Mouse (Mus musculus) left cerebral cortex, postnatal 4 days (tissue): Measurements from ENCODE around the gene 2900011O08Rik. TPM values are rescaled to one million over a fixed set of nuclear protein-coding genes. Genes with fewer than 3 reads are reported as not detected.
A peak's percentile ranks its signal among the peaks of the same experiment; 100 is the strongest.

ENCODE experiments used
- DNase-seq: peaks from one replicate; pipeline ENCODE4 v3.0.0-alpha.2; 2022
- intact Hi-C: fragments of 180-260 bp; cut with DNase I; formaldehyde crosslinking; loops from one replicate; pipeline ENCODE4 v1.15.1; 2025
- total RNA-seq, 2 experiments: library from RNA; stranded (reverse); gene quantifications; 2 replicates each; pipeline ENCODE4 v1.2.3; 2021

Gene 2900011O08Rik
- total RNA-seq, 2 experiments from 2014 or later: 246 to 247 TPM

DNA sequence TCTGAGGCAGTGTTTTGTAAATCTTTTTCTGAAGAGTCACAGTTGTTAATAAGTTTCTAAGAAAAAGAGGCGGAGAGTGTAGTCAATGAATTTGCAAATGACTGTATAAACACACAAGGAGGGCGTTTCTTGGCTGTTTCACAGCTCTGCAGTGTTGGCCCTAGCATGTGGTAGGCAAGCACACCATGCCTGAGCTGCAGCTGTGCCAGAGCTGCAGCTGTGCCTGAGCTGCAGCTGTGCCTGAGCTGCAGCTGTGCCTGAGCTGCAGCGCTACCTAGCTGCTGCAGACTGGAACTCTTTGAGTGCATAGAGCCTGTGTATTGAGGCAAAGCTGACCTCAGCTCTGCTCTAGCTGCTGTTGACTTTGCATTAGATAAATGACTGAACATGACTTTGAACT lies 17.8 kb downstream of the 2900011O08Rik start:
- intact Hi-C loops: no loop called here
- DNase-seq: no peak

DNA sequence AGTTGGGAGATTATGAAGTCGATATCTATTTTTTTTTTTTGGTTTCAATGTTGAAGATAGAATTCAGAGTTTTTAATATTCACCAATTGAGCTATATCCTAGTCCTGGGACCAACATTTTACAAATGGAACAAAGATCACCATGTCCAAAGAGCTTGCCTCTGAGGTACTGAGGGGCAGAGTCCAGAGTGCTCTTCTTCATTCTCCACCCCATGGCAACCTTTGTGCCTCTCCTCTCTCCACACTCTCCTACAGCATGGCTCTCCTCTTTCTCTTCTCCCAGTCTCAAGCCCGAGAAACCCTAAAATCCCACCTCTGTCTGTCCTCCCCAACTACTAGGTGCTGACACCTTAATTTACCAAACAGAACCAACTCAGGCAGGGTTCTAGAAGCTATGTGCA lies 18.3 kb downstream of the 2900011O08Rik start:
- DNase-seq: no peak
- intact Hi-C loops: no loop called here

DNA sequence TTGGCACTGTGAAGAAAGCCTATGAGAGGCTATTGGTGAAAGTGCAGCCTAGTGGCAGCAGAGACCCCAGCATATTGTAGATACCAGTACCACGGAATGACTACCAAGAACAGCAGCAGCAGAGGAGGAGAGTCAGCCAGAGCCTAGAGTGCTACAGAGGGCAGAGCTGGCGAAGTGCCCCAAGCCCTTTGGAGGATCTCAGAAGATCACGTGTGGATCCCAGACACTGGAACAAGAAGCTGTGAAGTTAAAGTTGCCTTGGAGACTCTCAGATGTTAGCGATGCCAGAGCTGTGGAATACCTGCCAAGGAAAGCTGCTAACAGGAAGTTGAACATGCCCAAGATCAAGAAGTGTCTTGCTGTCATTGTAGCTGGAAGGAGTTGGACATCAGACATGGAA lies 18.9 kb downstream of the 2900011O08Rik start:
- DNase-seq: peak; percentile 16

DNA sequence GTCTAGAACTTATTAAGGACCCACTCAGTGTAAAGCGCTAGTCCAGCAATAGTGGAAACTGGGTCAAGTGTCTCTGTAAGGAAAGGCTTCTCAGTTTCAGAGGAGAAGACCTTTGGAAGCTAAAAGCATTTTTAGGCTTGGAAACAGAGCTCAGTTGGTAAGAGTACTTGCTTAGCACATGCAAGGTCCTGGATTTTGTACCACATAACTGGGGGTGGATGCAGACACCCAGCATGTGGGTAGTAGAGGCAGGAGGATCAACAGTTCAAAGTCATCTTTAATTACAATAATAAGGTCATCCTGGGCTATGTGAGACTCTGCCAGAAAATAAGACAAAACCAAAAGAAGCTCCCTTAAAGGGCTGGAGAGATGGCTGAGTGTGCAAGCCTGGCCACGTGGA lies 21.7 kb downstream of the 2900011O08Rik start:
- no peak for DNase-seq
- intact Hi-C loops: no loop called here

More for the DNA sequence above, 18.9 kb downstream of the 2900011O08Rik start:
- intact Hi-C loops: no loop called here

DNA sequence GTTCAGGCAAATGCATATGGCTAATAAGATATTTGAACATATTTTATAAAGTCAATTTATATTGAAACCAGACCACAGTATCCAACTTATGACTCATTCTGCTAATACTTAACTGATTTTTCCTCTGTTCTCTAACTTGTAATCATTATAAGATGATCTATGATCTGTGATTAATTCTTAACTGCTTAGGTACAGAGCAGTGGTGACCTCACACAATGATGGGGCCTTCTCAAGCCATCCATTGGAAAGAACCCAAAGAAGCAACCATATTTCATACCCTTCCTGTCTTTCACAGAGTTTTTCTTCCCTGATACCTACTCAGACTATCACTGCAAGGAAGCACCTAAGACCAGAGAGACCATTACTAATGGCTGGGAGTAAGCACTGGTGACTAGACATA lies 22.3 kb downstream of the 2900011O08Rik start:
- intact Hi-C loops: no loop called here

DNA sequence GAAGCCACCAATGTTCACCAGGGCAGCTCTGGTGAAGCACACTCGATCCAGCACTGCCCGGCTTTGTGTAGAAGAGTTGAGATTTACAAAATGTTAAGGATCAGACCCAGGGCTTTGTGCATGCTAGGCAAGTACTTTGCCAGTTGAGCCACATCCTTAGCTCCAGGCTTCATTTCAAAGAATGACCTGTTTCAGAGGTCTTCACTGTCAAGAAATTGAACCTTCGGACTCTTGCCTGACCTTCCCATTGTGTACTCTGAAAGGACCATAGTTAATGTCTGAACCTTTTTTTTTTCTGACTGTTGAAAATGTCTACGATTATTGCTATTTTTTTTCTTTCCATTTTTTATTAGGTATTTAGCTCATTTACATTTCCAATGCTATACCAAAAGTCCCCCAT lies 23.6 kb downstream of the 2900011O08Rik start:
- DNase-seq: no peak
- intact Hi-C loops: no loop called here

More for the DNA sequence above, 22.3 kb downstream of the 2900011O08Rik start:
- no peak for DNase-seq

DNA sequence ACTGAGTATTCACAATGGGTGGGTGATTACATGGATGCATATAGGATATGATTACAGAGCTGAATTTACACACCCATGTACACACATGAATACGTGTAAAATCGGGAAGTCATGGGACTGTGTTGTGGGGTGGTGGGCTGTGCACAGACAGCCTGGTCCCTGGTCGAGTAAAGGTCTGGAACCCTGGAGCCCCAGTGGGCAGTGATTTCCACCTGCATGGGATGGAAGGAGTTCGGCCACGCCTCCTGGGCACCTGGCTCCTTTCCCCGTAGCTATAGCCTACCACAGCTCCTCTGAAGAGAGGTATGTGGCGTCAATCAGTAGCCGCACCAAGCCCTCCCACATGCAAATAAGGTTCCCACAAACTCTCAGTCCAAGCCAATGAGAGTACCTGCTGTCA lies 30.9 kb downstream of the 2900011O08Rik start:
- DNase-seq: no peak
- intact Hi-C loops: no loop called here

DNA sequence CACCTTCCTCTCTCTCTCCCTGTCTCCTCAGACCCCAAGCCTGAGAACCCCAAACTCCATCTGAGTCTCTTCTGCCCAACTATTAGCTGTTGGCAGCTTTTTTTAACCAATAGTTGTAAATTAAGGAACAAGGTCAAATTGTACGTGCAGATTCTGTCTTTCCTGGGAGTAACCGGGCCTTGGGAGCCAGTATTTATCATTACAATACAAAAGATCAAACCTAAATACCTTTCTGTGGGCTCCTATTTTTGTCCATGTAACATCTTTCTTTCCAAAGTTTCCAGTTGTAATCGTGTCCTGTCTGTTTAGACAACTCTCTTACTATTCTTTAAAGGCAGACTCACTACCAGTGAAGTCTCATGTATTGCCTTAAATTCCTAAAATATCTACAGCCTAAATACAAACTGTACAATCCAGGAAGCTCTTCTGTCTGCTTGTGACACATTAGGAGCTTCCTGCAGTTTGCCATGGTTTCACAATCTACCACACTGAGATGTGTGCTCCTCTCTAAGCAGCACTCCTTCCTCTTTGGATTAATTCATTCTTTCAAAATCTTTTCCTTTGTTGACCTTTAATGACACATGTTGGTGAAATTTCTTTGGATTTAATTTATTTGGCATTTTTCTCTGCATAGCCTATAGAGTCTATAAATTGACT lies 34.9 kb downstream of the 2900011O08Rik start:
- intact Hi-C loops: no loop called here
- DNase-seq: no peak

DNA sequence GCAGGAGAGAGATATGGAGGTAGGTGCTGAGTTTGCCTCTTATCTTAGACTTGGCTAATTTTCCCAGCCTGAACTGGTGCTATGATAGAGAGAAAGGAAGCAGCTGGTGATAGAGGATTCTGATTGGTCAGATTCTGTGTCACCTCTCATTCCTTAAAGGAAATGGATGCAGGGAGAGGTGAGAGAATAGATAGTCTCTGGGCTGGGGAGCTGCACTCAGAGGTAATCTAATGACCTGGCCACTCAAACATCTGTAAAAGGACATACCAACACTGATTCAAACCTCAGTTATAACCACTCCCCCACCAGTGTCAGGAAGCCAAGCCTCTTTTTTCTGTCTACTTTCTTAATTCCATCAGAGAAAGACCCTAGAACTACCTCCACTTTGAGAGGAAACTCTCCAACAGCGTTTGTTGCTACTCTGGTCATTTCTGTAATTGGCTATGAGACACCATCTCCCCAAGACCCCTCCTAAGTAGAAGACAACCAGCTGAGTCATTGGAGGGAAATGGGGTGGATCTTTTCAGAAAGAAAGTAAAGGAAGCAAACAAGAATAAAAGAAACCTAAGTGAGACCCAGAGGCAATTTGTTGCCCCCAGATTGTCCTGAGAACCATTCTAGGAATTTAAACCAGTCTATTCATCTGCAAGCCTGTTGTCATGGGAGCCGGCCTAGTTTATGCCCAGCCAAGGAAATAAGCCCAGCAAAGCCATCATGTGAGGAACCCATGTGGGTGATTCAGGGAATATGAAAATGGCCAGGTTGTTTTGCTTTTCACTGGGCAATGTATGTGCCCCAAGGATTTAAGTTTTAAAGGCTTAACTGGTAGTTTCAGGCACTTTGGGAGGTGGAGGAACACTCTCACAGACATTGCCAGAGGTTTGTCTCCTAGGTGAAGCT lies 38.9 kb downstream of the 2900011O08Rik start:
- DNase-seq: no peak
- intact Hi-C loops: no loop called here

DNA sequence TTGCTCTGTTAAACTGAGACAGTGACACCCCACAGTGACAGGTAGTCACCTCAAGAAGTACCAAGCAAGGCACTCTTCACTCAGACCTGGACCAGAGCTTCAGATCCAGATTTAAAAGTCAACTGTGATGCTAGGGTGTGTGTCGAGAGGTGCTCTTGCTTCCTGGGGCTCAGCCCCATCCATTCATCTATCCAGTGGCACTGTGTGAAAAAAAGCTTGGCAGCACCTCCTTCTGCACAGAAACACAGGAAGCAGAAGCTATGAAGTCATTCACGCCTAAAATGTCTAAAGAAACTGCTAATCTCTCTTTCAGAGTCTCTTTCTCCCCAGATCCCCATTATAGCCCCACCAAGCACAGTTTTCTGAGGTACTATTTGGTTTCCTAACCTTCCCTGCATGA lies 42.7 kb downstream of the 2900011O08Rik start:
- no peak for DNase-seq
- intact Hi-C loops: no loop called here

DNA sequence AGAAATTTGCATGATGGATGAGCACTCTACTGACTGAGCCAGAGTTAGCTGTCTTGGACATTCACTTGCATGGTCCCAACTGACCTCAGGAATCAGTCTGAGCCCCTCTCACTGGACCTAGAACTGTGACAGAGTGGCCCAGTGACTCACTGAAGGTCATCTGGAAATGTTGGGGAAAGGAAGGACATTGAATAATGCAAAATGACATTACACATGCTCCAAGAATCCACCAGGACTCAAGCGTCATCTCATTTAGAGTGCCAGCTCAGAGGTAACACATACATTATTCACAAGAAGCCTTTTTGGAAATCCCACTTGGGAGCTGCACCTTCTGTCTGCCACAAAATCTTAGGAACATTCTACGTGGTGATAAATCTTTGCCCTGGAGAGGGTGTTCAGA lies 43.4 kb downstream of the 2900011O08Rik start:
- intact Hi-C loops: no loop called here
- DNase-seq: no peak

DNA sequence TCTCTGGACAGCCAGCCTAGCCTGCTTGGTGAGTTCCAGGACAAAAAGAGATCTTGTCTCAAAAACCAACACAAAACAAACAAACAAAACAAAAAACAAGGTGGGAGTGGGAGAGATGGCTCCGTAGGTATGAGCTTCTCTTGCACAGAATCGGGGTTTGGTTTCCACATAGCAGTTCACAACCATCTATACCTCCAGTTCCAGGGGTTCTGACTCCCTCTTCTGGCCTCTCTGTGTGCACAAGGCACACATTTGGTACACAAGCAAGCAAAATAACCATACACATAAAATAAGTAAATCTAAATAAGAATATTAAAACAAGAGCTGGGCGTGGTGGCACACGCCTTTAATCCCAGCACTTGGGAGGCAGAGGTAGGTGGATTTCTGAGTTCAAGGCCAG lies 44.2 kb downstream of the 2900011O08Rik start:
- intact Hi-C loops: no loop called here
- DNase-seq: no peak

DNA sequence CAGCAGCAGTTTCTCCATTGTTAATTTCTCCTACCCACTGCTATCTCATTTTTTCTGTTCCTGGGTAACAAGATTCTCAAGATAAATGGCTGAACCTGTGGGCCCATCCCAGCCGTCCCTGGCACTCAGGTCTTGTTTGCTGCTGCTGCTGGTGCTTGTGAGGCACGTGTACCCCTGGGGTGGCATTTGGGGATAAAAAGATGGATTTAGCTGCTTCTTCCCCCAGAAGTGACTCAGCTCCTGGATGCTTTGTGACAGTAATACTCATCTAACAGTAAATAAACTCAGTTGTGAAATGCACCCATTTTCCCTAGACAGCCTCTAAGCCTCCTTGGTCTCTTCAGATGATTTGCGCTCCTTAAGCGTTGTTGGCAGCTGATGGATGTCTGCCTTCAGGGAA lies 46.7 kb downstream of the 2900011O08Rik start:
- intact Hi-C loops: no loop called here
- no peak for DNase-seq

DNA sequence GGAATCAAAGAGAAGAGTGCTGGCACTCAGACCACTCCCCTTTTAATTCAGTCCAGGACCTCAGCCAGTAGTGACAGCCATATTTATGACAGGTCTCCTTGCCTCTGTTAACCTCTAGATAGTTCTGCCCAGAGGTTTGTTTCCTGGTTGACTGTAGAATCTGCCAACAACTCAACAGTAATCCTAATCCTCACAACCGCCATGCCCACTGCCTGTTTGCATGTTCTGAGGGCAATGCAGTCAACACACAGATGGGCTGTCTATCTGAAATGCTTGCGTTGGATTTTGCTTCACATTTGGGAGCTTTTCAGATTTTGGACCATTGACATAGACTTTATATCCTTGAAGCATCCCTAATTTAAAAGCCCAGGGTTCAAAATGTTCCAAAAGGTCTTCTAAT lies 56.0 kb downstream of the 2900011O08Rik start:
- intact Hi-C loops: no loop called here
- DNase-seq: no peak

DNA sequence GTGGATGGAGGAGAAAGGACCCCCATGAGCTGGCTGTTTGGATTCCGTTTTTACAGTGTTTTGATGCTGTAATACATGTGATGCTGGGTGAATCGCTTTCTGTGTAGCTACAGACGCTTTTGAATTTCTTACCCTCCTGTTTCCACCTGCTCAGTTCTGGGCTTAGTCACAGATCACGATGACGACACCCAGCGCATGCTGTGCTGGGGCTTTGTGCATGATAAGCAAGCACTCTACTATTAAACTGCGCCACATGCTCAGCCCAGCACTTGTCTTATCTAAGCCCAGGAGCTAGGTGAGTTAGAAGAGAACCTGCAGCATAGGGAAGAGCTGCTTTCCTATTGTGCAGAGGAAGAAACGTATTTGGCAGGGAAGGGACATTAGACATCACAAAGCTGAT lies 58.3 kb downstream of the 2900011O08Rik start:
- no peak for DNase-seq
- intact Hi-C loops: no loop called here

DNA sequence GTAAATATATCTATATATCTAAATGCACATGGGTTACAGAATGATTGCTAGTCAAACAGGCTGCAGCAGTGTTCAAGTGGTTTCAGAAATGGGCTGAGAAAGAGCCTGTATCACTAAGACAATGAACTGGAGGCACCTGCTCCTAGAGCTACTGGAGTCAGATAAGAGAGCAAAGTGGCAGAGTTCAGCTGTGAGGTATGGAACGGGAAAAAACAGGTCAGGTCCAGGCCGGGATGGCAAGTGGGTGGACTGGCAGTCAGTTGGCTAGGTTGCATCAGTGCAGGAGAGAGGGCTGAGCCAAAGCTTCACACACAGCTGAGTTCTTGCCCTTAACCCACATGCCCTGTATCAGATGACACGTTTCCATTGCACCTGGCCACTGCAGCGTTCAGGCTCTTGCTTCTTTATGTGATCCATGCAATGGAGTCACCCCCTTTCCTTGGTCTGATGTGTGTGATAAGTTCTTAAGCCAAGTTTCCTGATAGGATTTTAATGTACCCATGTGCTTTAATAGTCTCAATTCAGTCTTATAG lies 59.9 kb downstream of the 2900011O08Rik start:
- DNase-seq: no peak
- intact Hi-C loops: no loop called here

DNA sequence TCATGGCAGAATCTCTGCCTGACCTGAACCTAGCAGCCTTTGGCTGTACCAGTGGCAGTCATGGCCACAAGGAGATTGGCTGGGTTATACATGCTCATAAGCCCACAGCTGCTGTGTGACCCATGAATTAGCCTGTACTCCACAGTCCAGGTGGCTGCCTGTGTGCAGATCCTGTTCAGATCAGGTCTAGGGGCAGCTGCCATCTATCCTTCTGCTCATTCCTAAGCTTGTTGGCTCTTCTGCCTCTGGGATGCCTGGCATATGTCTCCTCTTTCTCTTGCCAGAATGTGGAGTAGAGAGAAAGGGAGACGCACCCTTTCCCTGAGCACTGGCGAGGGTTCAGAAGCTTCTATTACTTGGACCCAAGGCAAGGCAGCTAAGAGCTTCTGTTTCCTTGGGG lies 65.8 kb downstream of the 2900011O08Rik start:
- DNase-seq: peak; percentile 27
- intact Hi-C loops: no loop called here

DNA sequence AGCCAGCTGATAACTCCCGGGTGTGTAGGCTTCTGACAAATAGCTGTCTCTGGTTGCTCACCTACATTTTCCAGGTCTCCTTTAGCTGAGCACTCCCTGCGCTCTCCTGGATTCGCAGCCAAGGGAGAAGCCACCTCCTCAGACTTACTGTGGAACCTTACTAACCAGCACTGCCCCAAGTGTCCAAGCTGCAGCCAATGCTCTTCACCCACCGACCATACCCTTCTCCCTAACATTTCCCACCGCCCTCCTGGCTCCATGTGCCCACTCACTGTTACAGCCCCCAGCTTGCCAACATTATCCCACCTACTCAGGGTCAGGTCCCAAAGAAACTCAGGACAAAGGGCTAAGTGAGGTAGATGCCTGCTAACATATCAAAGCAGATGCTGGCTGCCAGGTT lies 66.7 kb downstream of the 2900011O08Rik start:
- intact Hi-C loops: loop anchor here (1.0 kb wide), 1 partner anchor 39 kb away; no protein-coding TSS in a partner anchor
- no peak for DNase-seq

DNA sequence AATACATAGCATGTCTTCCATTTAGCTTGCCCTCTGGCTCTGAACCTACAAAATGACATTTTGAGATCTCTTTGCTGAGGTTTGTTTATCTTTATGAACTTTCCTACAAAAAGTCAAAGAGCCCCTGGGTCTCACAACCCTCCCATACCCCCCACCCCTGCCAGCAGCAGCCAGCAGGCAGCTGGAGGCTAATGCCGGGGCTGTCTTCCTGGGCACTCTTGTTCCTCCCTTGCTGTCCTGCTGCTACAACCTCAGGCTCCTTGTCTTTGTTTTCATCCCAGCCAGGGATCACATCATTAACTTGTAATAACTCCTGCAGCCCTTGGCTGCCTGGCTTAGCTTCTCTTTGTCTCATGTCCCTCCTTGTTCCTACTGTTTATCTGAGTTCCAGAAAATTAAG lies 68.9 kb downstream of the 2900011O08Rik start:
- no peak for DNase-seq
- intact Hi-C loops: no loop called here

DNA sequence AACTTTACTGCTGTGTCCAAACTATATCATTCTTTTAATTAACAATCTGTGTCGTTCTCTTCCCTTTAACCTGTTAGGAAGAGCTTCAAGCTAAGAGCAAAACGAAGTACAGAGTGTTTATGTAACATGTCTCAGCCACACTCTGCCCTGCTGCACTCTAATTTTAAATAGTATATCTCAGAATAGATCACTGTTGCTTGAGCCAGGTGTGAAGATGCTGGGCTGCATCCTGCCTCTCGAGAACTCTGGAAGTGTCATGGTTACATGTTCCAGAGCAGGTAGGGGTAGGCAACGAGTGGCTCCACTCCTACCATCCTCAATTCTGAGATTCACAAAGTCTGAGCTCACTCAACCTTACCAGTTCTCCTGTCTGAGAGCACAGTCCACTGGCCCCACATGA lies 70.3 kb downstream of the 2900011O08Rik start:
- intact Hi-C loops: no loop called here
- DNase-seq: no peak

DNA sequence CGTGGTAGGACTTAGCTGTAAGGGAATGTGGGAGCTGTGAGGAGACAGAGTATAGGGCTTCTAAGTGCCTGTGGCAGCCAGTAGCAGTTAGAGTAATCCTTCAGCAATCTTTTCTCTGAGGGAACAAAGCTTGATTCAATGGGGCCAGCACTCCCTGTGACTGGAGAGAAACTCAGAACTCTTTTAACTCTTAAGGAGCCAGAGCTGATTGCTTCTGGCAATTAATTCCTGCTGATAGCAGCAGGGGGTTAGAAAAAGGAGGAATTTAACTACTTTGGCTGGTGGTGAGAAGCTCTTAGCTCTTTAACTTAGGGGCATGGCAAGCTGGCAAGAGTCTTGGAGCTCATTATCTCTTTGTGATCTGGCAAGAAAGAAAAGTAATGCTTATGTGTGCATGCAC lies 72.1 kb downstream of the 2900011O08Rik start:
- DNase-seq: no peak

More for the DNA sequence above, 72.1 kb downstream of the 2900011O08Rik start:
- intact Hi-C loops: no loop called here
